Mouse (Mus musculus) midbrain, embryonic 15.5 days (tissue): Measurements from ENCODE around the gene 1600002K03Rik. TPM values are rescaled to one million over a fixed set of nuclear protein-coding genes. Genes with fewer than 3 reads are reported as not detected.

Experiments used
- ATAC-seq: fragments of 200-750 bp; cut with Nextera tagmentation; replicated peaks from 2 replicates; pipeline ENCODE4 v1.8.0; 2017; ENCODE audit warnings: moderate TSS enrichment
- H3K27ac ChIP-seq: fragments of 300-500 bp; sonication (generic); 2 replicates; pipeline ENCODE4 v1.5.1; 2015; ENCODE audit warnings: mild to moderate bottlenecking, inconsistent platforms
- H3K27me3 ChIP-seq: fragments of 300-500 bp; sonication (generic); replicated peaks from 2 replicates; pipeline ENCODE4 v1.6.1; 2015; ENCODE audit warnings: inconsistent platforms
- H3K36me3 ChIP-seq: fragments of 300-500 bp; sonication (generic); replicated peaks from 2 replicates; pipeline ENCODE4 v1.6.1; 2015; ENCODE audit warnings: inconsistent platforms
- H3K4me1 ChIP-seq: fragments of 300-500 bp; sonication (generic); 2 replicates; pipeline ENCODE4 v1.6.1; 2015; ENCODE audit warnings: inconsistent platforms
- H3K4me2 ChIP-seq: fragments of 300-500 bp; sonication (generic); 2 replicates; pipeline ENCODE4 v1.6.1; 2015; ENCODE audit warnings: inconsistent platforms, mild to moderate bottlenecking, moderate library complexity
- H3K4me3 ChIP-seq: fragments of 300-500 bp; sonication (generic); 2 replicates; pipeline ENCODE4 v1.5.1; 2015; ENCODE audit warnings: mild to moderate bottlenecking, inconsistent platforms
- H3K9ac ChIP-seq: fragments of 300-500 bp; sonication (generic); 2 replicates; pipeline ENCODE4 v1.6.1; 2015; ENCODE audit warnings: mild to moderate bottlenecking, inconsistent platforms
- H3K9me3 ChIP-seq: fragments of 300-500 bp; sonication (generic); 2 replicates; pipeline ENCODE4 v1.6.1; 2016; ENCODE audit warnings: inconsistent platforms
- WGBS: fragments of 180-500 bp; shearing (Covaris S2); methylation state at CpG from one replicate; pipeline ENCODE4 v1.1.7; 2015; ENCODE audit warnings: mixed read lengths; 5-methylcytosine and 5-hydroxymethylcytosine counted together
- polyA plus RNA-seq: library from polyadenylated mRNA; unstranded; fragments of >200 nt; fragmentation: Nextera tagmentation; extraction: Ambion mirVana; gene quantifications from 2 replicates; pipeline ENCODE4 v1.2.1, GENCODE M21; 2015

1600002K03Rik gene
- polyA plus RNA-seq, 1 experiment from 2014 or later, result 13.3 TPM

GRCm38 (mm10) chr10:80150226-80151210 is 22.2 kb upstream of the 1600002K03Rik start:
- Histone ChIP-seq H3K4me2 (peak overlapping the region; percentile 67), H3K27ac (peak overlapping the region; percentile 100), H3K4me1 (peaks cover 57% of the 10 kb centered on the region), H3K27me3 (no peaks in the 10 kb centered on the region), H3K9ac (peak overlapping the region; percentile 99), H3K36me3 (peaks cover 26% of the 10 kb centered on the region), H3K9me3 (no peaks in the 10 kb centered on the region), H3K4me3 (peak overlapping the region; percentile 94)
- under 1% methylated on average over 69 of the region's 71 CpGs for WGBS
- no peak for ATAC-seq

- Histone ChIP-seq H3K36me3 (peaks cover 35% of the 10 kb centered on the region), H3K4me2 (peak overlapping the region; percentile 67), H3K9me3 (no peaks in the 10 kb centered on the region), H3K4me3 (peak overlapping the region; percentile 94), H3K9ac (peak overlapping the region; percentile 99), H3K27ac (peak overlapping the region; percentile 100), H3K4me1 (peaks cover 51% of the 10 kb centered on the region), H3K27me3 (no peaks in the 10 kb centered on the region)
- ATAC-seq, result no peak
- WGBS, result under 1% methylated on average over 26 of the region's 26 CpGs
Measured at GRCm38 (mm10) chr10:80151211-80152034, 21.3 kb upstream of the 1600002K03Rik start.

GRCm38 (mm10) chr10:80152071-80152872 is 20.5 kb upstream of the 1600002K03Rik start:
- Histone ChIP-seq H3K36me3 (peaks cover 44% of the 10 kb centered on the region), H3K9me3 (no peaks in the 10 kb centered on the region)
- 3% methylated on average over 15 of the region's 15 CpGs for WGBS

GRCm38 (mm10) chr10:80152873-80153260 is 19.9 kb upstream of the 1600002K03Rik start:
- ATAC-seq, result no peak
- Histone ChIP-seq H3K9me3 (no peaks in the 10 kb centered on the region), H3K4me2 (peak overlapping the region; percentile 67), H3K27ac (peak overlapping the region; percentile 100), H3K9ac (peak overlapping the region; percentile 99), H3K27me3 (no peaks in the 10 kb centered on the region), H3K4me3 (peak overlapping the region; percentile 94), H3K4me1 (peaks cover 52% of the 10 kb centered on the region), H3K36me3 (peaks cover 46% of the 10 kb centered on the region)
- WGBS, result 25% methylated on average over 3 of the region's 3 CpGs

More at GRCm38 (mm10) chr10:80152071-80152872, 20.5 kb upstream of the 1600002K03Rik start:
- Histone ChIP-seq H3K4me2 (peak overlapping the region; percentile 67), H3K4me3 (peak overlapping the region; percentile 94), H3K27me3 (no peaks in the 10 kb centered on the region), H3K27ac (peak overlapping the region; percentile 100), H3K9ac (peak overlapping the region; percentile 99), H3K4me1 (peaks cover 54% of the 10 kb centered on the region)
- no peak for ATAC-seq

GRCm38 (mm10) chr10:80153713-80154112 is 19.0 kb upstream of the 1600002K03Rik start:
- peaks cover 59% of the 10 kb centered on the region for H3K4me1 ChIP-seq
- H3K9ac ChIP-seq, result peak overlapping the region; percentile 99; the same call in 1 of the 2 replicates
- no peaks in the 10 kb centered on the region for H3K9me3 ChIP-seq
- no peak overlapping the region for H3K4me3 ChIP-seq
- 84% methylated on average over 19 of the region's 19 CpGs for whole genome bisulfite sequencing
- peaks cover 46% of the 10 kb centered on the region for H3K36me3 ChIP-seq
- H3K27me3 ChIP-seq, result no peaks in the 10 kb centered on the region
- H3K4me2 ChIP-seq, result peak overlapping the region; percentile 67
- ATAC-seq, result no peak
- H3K27ac ChIP-seq, result peak overlapping the region; percentile 100

GRCm38 (mm10) chr10:80154384-80154783 is 18.4 kb upstream of the 1600002K03Rik start:
- Histone ChIP-seq H3K36me3 (peaks cover 46% of the 10 kb centered on the region), H3K4me2 (no peak overlapping the region; the same call in 1 of the 2 replicates), H3K4me3 (no peak overlapping the region), H3K4me1 (peaks cover 65% of the 10 kb centered on the region), H3K27ac (peak overlapping the region; percentile 52; the same call in 1 of the 2 replicates), H3K27me3 (no peaks in the 10 kb centered on the region), H3K9ac (no peak overlapping the region), H3K9me3 (no peaks in the 10 kb centered on the region)
- 77% methylated on average over 7 of the region's 7 CpGs for WGBS
- no peak for ATAC-seq

- H3K4me3 ChIP-seq, result no peak overlapping the region
- peaks cover 70% of the 10 kb centered on the region for H3K4me1 ChIP-seq
- H3K9ac ChIP-seq, result no peak overlapping the region
- H3K27ac ChIP-seq, result peak overlapping the region; percentile 52
- ATAC-seq, result no peak
- WGBS, result 58% methylated on average over 1 of the region's 1 CpGs
- peaks cover 46% of the 10 kb centered on the region for H3K36me3 ChIP-seq
- H3K4me2 ChIP-seq, result no peak overlapping the region
- H3K9me3 ChIP-seq, result no peaks in the 10 kb centered on the region
- no peaks in the 10 kb centered on the region for H3K27me3 ChIP-seq
Measured at GRCm38 (mm10) chr10:80155277-80155676, 17.5 kb upstream of the 1600002K03Rik start.

- Histone ChIP-seq H3K9ac (no peak overlapping the region), H3K4me3 (no peak overlapping the region), H3K27ac (peak overlapping the region; percentile 53), H3K4me1 (peaks cover 79% of the 10 kb centered on the region), H3K4me2 (no peak overlapping the region), H3K27me3 (no peaks in the 10 kb centered on the region), H3K9me3 (no peaks in the 10 kb centered on the region), H3K36me3 (peaks cover 46% of the 10 kb centered on the region)
- WGBS, result 83% methylated on average over 29 of the region's 29 CpGs
- no peak for ATAC-seq
Measured at GRCm38 (mm10) chr10:80156002-80156751, 16.6 kb upstream of the 1600002K03Rik start.

GRCm38 (mm10) chr10:80156752-80157053 is 16.0 kb upstream of the 1600002K03Rik start:
- 49% methylated on average over 7 of the region's 7 CpGs for WGBS
- Histone ChIP-seq H3K4me3 (no peak overlapping the region), H3K9me3 (no peaks in the 10 kb centered on the region), H3K27ac (peak overlapping the region; percentile 53), H3K4me2 (no peak overlapping the region), H3K36me3 (peaks cover 46% of the 10 kb centered on the region), H3K4me1 (peaks cover 84% of the 10 kb centered on the region), H3K9ac (no peak overlapping the region), H3K27me3 (no peaks in the 10 kb centered on the region)
- ATAC-seq, result no peak

GRCm38 (mm10) chr10:80157141-80157929 is 15.4 kb upstream of the 1600002K03Rik start:
- peak overlapping the region; percentile 53 for H3K27ac ChIP-seq
- H3K4me2 ChIP-seq, result no peak overlapping the region
- H3K36me3 ChIP-seq, result peaks cover 46% of the 10 kb centered on the region
- no peak for ATAC-seq
- 55% methylated on average over 15 of the region's 15 CpGs for whole genome bisulfite sequencing
- H3K4me1 ChIP-seq, result peaks cover 78% of the 10 kb centered on the region
- no peaks in the 10 kb centered on the region for H3K27me3 ChIP-seq
- H3K9me3 ChIP-seq, result no peaks in the 10 kb centered on the region
- H3K4me3 ChIP-seq, result no peak overlapping the region
- H3K9ac ChIP-seq, result no peak overlapping the region
